Mouse (Mus musculus) thymus, postnatal 14 days (tissue): ENCODE measurements around the gene Gm20425.

Source experiments
- DNase-seq: peaks from one replicate; pipeline ENCODE4 v3.0.0; 2021

The Gm20425 gene

DNA sequence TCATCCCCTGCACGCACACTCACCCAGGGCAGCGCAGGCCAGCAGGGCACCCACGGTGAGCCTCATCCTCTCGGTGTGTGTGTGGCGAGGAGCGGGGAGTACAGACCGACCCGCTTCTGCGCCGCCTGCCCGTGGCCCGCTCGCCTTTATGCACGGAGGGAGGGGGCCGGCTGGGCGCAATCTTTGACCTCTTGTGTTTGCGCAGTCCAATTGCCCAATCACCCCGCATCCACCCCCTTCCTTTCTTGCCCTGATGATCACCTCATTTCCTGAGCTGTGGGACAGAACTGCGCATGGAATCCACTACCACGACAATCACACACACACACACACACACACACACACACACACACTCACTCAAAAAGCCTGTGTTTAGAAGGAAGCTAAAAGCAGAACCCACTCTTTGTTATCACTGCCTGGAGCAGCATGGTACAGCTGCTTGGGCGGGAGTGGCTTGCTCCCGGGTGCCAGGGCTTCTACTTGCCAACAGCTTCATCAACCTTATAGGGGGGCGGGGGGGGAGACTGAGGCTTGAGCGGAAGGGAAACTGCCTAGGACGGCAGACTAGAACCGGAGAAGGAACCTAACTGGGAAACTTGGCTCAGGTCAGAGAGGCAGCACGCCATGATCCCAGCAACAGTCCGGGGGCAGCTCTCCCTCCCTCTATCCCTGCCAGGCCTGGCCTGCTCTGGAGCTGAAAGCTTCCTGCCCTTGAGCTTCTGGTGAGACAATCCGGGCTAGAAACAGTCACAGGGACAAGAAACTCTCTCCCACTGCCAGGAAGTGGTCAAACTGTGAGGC, at the start of gene Gm20425, which contains the start of gene Trf:
Gene Gm20425, minus strand, starts transcription at position 157 of the 801 bp plus-strand sequence.
Gene Trf, minus strand, starts transcription at position 294 of the 801 bp plus-strand sequence.
- DNase-seq, result peak; percentile 35

DNA sequence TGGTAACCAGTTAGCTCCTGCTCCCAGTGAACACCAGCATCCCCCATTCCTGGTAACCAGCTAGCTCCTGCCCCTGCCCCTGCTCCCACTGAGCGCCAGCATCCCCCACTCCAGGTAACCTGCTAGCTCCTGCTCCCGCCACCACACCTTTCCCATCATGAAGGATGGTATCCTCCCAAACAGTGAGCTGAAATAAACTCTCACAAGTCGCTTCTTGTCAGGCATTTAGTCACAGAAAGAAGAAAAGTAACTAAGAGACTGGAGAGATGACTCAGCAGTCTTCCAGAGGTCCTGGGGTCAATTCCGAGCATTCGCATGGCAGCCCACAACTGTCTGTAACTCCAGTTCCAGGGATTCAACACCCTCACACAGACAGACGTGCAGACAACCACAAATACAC, 46.8 kb upstream of the Gm20425 start:
- no peak for DNase-seq

DNA sequence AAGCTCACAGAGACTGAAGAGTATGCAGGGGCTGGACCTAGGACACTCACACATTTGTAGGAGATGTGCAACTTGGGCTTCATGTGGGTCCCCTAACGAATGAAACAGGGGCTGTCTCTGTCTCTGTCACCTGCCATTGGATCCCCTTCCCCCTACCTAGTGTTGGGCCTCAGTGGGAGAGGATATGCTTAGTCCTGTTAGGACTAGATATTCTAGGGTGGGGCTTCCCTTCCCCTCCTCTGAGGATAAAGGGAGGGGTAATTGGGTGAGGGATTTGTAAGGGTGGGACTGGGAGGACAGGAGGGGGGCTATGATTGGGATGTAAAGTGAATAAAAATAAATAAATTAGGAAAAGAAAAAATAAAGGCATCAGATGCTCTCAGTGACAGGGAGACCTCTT, 45.6 kb upstream of the Gm20425 start:
- DNase-seq, result no peak

DNA sequence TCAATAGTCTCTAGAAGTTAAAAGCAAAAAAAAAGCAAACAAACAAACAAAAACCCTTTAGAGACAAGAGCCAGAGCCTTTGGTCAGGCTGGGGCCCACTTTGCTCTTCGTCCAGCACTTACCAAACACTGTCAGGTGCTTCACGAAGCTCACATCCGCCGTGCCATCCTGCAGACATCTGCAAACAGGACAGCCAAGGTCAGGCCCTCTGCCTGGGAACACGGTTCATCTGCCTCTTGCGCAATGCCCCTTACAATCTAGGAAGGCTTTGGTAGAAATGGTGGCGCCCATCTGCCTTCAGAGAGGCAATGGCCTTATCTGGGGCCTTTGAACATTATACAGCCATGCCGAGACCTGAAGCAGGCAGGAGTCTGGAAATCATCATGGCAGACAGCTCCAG, 44.7 kb upstream of the Gm20425 start:
- DNase-seq, result no peak

DNA sequence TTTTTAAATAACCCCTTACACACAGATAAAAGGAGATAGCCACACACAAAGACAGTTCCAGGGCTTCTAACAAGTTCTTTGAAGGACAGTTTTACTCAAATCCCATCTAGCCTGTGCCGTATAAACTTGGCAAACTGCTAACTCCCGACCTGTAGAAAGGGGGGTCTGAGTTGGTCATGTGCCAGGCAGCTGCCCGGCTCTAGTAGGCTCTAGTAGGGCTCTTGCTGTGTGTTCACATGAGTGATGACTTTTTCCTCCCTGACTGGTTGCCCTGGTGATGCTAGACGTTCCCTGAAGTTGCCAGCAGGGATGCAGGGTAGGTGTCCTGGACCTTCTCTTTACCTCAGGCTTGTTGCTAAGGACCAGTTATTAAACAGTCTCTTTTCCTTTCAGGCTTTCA, 41.0 kb upstream of the Gm20425 start:
- no peak for DNase-seq

DNA sequence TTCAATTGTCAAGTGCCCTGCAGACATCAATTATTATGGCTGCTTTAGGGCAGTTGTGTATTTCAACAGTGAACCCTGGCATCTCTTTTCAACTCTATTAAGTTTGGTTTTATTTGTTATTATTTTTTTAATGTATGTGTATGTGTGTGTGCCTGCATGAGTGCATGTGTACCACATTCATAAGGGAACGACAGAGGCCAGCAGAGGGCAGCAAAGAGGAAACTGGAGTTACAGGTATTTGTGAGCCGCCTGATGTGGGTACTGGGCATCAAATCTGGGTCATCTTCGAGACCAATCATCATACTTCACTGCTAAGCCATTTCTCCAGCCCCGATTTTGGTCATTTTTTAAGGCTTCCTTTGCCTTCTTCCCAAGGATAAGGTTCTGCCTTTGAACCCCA, 35.7 kb upstream of the Gm20425 start:
- DNase-seq, result no peak

DNA sequence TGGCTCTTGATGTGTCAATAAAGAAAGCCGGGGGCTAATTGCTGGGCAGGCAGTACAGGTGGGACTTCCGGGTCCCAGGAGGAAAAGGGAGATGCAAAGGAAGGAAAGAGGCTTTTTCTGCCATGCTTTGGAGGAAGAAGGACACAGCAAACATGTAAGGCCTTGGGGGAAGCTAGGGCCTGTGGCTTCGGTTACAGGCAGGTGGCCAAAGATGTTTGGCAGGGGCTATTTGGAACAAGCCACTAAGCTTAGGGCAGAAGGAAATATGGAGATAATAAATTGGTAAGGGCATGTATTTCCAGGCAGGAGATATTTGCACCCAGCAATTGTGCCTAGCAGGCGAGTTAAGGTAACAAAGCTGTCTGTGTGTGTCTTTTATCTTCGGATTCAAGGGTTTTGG, 22.8 kb upstream of the Gm20425 start:
- DNase-seq, result no peak

DNA sequence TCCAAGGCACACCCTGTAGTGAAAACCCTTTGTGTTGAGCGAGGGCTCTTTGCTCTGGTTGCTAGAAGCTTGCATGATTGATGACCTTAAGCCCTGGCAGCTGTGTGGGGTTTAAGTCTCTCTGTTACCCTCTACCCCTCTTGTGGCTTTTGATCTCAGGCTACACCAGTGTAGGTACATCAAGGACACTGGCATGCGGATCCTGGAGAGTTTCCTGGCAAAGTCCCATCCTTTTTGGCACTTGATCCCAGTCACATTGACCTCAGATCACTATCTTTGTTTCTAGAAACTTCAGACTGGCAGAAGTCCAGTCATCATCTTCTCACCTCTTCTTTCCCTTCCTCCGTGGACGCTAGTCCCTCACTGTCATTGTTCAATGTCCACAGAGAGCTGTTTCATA, 18.5 kb upstream of the Gm20425 start:
- DNase-seq, result no peak

DNA sequence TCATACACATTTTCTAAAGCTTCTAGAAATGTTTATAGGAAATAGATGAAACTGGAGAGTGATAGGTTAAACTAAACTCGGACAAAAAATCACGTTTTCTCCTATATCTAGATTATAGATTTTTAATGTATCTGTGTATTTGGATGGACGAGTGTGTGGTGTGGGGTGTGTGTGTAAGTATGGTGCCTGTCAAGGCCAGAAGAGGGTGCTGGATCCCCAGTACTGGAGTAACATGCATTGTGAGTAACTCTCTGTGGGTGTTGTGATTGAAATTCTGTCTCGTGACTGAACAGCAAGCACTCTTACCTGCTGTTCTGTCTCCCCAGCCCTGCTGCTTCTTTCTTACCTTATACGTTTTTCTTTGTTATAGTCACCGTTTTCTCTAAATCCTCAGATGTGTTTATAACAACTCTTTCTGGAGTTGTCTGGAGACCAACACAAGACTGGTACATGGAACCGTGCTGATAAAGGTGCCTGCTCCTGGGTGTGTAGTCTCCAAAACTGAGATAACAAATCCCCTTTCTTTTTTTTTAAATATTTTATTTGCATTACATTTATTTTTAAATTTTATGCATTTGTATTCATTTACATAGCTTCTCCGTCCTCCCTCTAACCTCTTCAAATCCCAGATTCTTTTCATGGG, 16.5 kb upstream of the Gm20425 start:
- no peak for DNase-seq

DNA sequence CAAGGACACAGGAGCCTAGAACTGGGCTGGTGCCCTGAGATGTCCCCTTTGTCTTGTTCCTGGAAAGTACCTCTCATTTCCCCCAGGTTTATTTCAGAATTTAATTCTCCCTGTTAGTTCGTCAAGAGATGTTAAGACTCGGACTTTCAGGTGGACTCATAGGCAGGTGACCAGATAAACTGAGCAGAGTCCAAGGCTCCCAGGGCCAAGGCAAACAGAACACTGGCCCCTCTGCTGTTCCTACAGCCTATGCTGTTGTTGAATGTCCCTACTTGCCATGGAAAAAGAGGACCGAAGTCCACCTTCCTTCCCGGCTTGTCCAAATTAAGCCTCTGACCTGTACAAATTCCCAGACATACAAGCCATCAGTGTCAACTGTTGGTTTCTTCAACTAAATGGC, 13.5 kb upstream of the Gm20425 start:
- DNase-seq, result no peak

DNA sequence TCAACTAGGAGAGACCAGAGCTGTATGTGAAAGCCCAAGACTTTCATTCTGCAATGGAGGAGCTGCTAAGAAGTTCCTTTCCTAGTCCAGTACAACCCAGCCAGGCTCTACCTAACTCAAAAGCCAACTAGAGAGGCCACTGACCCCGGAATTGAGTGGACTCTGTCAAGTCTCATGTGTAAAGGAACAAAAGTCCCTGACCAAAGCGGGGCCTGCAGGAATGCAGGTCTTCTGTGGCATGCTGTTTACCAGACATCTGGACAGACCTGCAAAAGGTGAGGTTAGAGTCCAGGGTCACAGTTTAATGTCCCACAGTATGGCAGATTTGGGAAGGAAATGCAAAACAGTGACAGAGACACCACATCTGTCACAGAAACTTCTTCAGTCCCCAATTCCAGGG, 11.1 kb upstream of the Gm20425 start:
- no peak for DNase-seq

DNA sequence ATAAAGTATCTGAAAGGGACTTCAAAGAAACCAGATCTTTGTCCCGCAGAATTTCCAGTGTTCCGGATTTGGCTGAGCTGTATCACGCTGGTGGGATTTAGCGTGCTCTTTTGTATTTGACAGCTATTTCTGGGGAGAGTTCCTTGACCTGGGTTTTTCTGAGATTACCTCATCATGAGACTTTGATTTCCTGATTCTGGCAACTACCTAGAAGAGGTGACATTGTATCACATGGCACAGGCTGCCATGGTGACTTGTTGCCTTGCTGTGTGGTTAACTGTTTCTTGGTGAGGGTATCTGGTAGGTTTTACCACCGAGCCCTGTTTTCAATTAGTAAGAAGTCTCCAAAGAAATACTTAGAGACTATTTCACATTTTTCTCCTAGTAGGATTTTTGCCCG, 9.4 kb upstream of the Gm20425 start:
- DNase-seq, result no peak

DNA sequence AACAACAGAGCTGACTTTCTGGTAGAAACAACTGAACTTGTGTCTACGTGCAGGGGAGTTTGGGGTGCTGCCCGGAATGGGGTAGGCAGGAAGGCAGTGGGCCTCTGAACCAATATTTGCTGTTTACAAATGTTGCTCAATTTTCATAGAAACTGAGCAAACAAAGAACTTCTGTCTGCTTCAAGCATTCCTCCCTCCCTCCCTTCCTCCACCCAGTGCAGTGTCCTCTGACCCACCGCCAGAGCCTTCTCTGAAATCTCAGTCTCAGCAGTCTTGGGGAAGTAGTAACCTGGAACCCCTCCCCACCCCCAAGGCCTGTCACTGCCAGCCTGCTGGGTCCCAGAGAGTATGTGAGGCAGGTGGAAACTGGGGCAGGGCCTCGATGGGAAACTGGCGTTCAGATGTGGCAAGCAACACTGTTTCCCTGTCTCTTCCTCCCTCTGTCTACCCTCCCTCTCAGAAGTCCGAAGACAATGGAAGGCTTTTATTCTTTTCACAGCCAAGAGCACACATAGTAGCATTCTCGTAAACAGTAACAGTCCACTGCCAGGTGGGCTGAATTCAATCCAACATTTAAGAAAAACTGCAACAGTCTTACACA, 4.6 kb upstream of the Gm20425 start:
- no peak for DNase-seq

DNA sequence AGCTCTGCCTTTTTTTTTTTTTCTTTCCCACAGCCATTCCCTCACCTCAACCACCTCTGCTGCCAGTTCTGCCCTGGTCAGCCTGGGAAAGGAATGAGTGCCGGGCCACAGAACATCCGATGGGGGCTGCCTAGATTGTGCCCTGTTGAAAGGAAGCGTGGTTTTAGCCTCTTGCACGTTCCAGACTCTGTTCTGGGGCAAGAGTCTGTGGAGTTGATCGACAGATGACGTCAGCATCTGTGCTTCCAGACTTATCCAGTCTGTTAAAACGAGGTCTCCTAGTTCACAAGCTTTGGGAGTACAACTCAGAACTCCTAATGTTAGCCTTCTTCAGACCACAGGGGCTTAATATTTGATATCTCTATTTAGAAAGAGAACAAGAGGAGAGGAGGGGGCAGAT, 4.0 kb upstream of the Gm20425 start:
- no peak for DNase-seq

DNA sequence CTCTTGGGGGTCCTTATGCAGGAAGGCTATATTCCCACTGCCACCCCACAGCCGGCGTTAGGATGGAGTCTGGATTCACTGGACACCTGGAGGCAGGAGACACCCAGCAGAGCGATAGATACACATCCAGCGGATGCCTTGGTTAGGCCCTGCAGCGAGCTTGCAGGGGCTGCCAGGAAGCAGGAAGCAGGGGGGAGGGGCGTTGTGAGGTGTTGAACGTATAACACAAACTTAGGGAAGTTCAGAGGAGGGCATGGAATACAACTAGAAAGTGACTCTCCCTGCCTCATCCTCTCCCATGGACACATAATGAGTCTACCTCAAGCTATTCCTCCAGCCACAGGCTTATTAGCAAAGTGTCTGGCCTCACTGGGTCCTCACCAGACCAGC, 2.9 kb upstream of the Gm20425 start:
- DNase-seq, result peak; percentile 82

DNA sequence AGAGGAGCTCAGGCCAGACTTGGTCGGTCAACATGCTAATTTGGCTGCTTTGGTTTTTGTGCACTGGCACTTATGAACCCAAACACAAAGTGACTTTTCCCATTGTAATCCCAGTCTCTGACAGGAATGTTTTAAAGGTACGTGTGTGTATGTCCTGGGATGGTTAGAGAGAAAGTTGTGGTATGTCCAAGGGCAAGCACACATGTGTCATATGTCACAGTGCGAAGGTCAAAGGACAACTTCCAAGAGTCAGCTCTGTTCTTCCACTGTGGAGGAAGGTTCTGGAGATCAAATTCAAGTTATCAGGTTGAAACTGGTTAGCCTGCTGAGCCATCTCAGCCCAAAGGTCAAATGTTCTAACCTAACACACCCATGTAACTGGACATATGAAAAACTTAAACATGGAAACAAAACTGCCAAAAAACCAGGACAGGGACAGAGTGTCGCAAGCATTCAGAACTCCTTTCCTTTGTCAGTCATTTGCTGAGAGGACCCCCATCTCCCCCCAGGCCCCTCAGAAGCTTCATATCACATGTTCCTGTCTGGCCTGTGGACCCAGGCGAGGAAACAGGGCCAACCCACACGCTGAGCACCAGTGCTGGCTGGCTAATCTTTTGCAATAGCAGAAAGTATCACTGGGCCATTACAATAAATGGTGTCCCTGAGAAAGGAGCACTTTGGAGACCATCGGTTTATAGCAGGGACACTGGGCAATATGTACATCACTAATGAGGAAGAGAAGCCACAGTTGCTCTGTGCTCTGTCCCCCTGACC, 2.3 kb upstream of the Gm20425 start:
- no peak for DNase-seq

DNA sequence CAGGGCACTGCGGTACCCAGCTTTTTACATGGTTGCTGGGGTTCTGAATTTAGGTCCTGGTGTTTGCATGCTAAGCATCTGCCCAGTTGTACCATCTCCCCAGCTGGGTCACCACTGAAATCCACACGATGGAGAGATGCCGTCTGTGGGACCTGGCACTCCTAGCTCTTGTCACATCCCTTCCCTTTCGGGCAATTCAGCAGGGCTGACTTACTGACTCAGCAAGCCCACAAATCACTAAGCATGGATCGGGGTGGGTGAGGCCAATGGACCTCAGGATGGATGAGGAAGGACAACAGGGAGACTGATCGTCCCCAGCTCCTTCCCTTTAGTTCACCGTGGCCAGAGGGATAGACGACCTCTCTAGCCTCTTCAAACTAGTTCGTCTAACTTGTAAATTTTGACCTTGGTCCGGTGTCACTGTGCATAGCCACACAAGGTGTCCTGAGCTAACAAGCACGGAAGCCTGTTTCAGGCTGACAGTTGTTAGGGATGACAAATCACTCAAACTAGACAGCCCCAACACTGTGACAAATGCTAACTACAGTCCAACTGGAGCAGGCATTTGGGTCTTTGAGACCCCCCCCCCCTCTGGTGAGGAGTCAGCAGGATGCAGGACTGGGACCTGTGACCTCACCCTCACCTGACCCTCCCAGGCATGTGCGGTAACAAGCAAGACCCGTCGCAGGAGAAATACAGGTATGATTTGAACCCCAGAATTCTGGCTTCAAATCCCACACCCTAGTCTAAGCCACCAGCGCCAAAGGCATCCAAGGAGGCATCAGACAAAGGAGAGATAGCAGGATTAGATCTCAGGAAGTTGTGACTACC, 855 bp downstream of the Gm20425 start:
- DNase-seq, result no peak

DNA sequence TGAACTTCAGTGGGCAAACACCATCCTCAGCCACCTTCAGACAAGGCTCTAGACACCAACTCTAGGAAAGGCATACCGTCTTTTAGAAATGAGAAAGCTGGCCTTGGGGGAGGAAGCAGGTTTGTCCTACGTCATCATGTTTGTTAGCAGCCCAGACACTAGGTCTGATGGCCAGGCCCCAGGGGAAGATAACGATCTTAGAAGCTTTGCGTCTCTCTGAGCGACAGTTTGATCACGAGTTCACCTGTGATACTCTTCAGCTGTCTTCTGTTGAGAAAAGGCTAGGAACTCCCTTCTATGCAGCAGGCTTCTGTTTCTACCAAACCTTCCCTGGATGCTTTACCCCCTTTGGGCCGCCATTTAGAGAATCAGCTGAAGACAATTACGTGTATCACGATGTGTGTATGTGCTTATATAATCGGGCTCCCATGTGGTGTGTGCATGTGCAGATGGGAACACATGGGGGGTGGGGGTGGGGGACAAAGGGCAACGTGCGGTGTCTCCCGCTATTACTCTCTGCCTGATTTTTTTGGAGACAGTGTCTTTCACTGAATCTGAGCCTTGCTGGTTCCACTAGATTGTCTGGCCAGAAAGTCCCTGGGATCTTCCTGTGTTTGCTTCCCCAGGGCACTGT, 1.6 kb downstream of the Gm20425 start:
- no peak for DNase-seq

DNA sequence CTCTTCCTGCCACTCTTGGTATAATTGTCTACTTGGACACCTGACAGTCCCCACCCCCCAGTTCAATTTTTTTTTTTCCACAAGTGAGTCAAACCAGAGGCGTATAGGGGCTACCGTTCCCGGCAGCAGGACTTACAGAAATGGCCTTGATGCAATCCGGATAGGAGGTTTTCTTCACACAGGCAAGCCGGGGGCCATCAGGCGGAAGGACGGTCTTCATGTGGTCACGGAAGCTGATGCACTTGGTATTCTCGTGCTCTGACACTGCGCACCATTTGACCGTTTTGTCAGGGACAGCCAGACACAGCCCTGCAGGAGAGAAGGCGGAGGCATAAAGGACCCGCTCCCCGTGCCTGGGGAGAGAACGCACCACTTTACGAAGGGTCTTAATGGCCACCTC, 2.3 kb downstream of the Gm20425 start:
- DNase-seq, result no peak

DNA sequence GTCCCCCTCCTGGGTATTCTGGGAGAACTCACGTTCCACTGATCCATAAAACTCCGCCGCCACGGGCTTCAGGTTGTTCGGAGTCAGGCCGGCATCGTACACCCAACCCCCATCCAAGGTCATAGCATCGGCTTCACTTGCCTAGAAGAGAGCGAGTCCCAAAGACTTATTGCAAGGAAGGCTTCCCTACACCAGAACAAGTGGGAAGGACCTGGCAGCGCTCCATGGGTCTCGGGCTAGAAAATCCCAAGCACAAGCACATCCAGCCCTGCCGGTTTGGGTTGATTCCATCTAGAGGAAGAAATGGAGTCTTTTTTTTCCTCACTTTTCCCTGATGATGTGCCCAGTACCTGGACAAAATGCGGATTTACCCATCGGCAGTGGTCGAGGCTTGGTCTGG, 3.3 kb downstream of the Gm20425 start:
- no peak for DNase-seq

DNA sequence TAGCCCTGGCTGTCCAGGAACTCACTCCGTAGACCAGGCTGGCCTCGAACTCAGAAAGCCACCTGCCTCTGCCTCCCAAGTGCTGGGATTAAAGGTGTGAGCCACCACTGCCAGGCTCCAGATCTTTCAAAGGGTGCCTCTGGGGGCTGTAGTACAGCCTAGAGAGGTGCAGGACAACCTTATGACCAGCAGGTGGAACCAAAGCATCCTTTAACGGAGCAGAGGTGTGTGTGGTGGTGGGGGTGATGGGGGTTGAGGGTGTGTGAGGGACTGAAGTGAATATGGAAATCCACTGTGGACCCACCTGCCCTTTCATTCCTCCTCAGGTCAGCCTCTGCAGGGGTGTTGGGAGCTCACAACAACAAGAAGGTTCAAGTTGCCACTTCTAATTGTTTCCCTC, 4.6 kb downstream of the Gm20425 start:
- peak; percentile 58 for DNase-seq

DNA sequence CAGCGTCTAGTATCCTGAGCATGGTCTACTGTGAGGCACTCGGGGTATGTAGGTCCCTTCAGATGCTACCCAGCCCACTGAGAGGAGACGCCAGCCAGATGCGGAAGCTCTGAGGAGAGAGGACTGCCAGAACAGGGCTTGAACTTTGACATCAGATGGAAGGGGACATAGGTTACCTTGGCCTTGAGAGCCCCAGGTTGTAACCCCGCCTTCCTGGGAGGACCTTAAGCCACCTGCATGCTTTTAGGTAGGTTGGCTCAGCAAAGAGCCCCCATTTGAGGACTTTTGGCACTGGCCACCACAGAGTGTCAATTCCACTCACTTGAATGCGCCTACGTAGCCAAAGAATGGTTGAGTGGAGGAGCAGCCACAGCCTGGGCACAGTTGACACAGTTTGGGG, 5.4 kb downstream of the Gm20425 start:
- no peak for DNase-seq
